Mouse (Mus musculus) gastrocnemius, adult 2 months (tissue): Measurements from ENCODE around the gene Stt3b. TPM values are rescaled to one million over a fixed set of nuclear protein-coding genes. Genes with fewer than 3 reads are reported as not detected.

Source experiments
- DNase-seq: peaks from one replicate; pipeline ENCODE4 v3.0.0; 2022
- H3K27ac ChIP-seq: fragments of 200-600 bp; 2 replicates; pipeline ENCODE4 v1.8.1; 2022; ENCODE audit warnings: mild to moderate bottlenecking
- H3K4me3 ChIP-seq: fragments of 200-600 bp; 2 replicates; pipeline ENCODE4 v1.8.1; 2022; ENCODE audit warnings: mild to moderate bottlenecking, moderate library complexity
- CTCF ChIP-seq: fragments of 200-600 bp; IDR thresholded peaks from 2 replicates; pipeline ENCODE4 v1.8.1; 2022; ENCODE audit warnings: antibody characterized with exemption, mild to moderate bottlenecking, moderate library complexity
- intact Hi-C: fragments of 180-260 bp; cut with DNase I; formaldehyde crosslinking; loops from one replicate; pipeline ENCODE4 v1.15.1; 2025
- total RNA-seq, 2 experiments: library from RNA; stranded (reverse); gene quantifications; 2 replicates each; pipeline ENCODE4 v1.2.3; 2021

Stt3b gene
- total RNA-seq, 2 experiments from 2014 or later: 66.0 to 96.1 TPM

DNA sequence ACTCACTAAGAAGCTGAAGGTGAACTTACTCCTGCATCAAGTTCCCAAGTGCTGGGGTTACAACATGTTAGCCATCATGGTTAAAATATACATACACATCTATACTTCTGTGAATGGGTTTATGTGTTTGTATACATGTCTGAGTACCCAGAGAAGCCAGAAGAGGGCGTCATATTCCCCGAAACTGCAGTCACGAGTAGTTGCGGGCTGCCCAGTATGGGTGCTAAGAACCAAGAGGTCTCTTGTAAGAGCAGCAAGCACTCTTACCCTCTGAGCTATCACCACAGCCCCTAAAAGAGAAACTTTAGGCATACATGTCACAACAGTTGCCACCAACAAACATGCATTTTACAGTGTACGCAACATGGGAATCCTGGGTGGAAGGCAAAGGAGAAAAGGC, 70.4 kb downstream of the Stt3b start:
- intact Hi-C loops: no loop called here
- H3K4me3 ChIP-seq: no peak overlapping the region
- TF ChIP-seq CTCF: no peak
- no peak overlapping the region for H3K27ac ChIP-seq
- no peak for DNase-seq

DNA sequence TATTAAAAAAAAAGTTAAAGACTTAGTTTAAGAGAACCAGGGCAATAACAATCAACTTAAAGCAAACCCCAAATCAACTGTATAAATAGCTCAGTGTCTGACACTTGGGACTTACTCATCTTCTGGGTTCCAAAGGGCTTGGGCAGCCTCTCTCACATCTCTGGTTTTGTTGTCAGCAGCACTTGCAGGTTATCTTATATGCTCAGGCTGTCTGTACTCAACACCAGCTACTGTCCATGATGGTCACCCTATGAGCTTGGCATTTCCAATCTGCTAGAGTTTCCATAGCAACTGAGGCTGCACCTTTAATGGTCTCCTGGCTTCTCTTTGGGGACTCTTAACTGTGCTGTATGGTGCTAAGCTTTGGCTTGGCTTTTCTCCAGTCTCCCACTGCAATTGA, 72.3 kb downstream of the Stt3b start:
- no peak for TF ChIP-seq CTCF
- intact Hi-C loops: no loop called here
- no peak for DNase-seq
- no peak overlapping the region for H3K27ac ChIP-seq
- H3K4me3 ChIP-seq: no peak overlapping the region

DNA sequence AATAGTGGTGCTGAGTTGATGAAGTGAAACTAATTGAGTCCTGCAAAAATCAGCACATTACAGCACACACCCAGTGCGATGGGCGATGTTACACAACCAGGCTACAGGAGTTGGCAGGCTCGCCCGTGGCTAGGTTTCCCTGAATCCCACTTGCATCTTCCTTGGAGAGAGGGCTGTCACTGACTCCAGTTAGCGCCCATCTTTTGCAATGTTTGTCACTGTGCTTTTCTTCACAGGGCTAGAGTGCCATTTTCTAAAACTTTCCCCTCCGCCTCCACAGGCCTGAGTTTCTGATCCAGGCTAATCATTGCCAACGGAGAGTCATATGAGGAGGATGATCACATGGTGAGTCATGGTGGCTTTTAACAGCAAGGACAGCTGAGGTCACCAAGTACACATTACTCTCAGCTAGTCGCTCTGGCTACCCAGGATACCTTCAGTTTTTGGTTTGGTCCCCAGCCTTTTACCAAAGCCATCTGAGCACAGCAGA, 73.8 kb downstream of the Stt3b start:
- no peak for TF ChIP-seq CTCF
- peak overlapping the region; percentile 82 for H3K27ac ChIP-seq
- intact Hi-C loops: no loop called here
- no peak overlapping the region for H3K4me3 ChIP-seq
- DNase-seq: peak; percentile 77

DNA sequence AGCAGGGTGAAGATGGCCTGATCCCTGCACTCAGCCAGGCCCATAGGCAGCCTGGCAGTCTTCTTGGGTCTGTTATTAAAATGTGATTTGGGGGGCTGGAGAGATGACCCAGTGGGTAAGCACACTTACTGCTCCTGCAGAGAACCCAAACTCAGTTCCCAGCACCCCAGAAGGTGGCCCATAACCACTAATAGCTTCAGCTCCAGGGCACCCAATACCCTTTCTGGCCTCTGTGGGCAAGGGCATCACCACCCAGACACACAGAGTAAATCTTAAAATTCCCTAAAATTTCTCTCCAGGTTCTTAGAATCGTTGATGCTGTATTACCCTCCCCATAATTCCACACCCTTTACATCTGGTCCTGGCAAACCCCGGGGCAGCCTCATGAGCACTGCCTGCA, 75.7 kb downstream of the Stt3b start:
- Histone ChIP-seq H3K27ac (no peak overlapping the region), H3K4me3 (no peak overlapping the region)
- intact Hi-C loops: no loop called here
- DNase-seq: no peak
- no peak for TF ChIP-seq CTCF

DNA sequence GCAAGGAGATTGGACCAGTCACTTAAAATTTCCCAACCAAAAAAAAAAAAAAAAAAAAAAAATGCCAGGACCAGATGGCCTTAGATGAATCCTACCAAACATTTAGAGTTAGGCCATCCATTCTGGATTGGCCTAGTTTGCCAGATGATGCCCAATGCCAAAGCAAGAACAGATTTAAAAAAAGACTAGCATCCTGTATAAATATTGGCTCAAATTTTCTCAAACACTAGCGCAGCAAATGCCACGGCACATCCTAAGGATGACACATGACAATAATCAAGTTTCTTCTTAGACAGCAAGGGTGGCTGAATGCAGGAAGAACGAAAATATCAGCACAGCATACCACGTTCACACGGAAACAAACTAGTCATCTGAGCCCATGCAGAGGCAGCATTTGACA, 76.5 kb downstream of the Stt3b start:
- Histone ChIP-seq H3K4me3 (no peak overlapping the region), H3K27ac (no peak overlapping the region)
- no peak for TF ChIP-seq CTCF
- intact Hi-C loops: no loop called here
- no peak for DNase-seq

DNA sequence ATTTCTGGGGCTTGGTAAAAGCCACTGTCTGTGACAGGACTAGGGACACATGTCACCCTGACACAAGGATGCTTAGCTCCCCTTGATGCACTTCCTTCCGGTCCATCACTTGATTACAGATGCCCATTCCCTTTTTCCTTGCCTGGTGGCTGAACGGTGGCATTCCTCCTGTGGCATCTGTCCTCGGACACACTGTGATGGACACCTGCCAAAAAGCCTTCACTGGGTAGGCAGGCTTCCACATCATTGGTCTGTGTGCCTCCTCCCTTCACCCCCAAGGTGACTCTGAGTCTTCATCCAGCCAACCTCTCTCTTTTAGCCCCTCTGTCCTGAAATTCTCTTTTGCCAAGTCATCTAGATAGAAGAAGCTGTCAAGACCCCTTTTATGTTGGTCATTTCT, 78.7 kb downstream of the Stt3b start:
- no peak for DNase-seq
- H3K27ac ChIP-seq: no peak overlapping the region
- intact Hi-C loops: no loop called here
- no peak for TF ChIP-seq CTCF
- no peak overlapping the region for H3K4me3 ChIP-seq

DNA sequence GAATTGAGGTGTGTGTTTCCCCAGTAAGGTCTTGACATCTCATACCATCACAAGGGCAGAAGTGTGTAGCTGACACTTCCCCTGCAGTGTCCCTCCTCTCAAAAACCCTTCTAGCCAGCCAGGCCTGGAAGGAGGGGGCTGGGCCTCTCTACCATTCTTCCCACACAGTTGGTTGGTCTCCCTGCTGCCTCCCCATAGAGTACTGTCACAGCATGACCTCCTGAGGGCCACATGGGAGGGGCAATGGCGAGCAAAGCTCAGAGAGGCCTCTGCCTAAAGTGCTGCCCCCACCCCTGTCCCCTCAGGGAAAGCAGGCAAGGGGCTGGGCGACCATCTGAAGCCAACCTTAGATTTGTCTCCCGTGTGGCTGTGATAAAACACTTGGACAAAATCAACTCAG, 80.1 kb downstream of the Stt3b start:
- Histone ChIP-seq H3K27ac (no peak overlapping the region), H3K4me3 (no peak overlapping the region)
- no peak for TF ChIP-seq CTCF
- no peak for DNase-seq
- intact Hi-C loops: no loop called here

DNA sequence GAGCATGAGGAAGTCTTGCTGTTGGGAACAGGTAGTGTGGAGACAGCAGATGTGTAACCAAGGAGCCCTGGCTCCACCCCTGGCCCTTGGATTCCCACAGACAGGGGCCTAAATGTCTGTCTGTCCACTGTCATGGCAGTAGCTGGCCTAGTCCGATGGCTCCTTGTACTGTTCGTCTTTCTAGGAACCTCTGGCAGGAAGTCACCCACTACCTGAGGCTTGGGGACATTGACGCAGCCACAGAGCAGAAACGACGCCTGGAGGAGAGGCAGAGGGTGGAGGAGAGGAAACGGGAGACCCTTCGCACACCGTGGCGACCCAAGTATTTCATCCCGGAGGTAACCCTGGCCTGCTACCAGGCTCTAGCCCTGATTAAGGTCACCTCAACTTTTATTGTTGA, 80.5 kb downstream of the Stt3b start:
- Histone ChIP-seq H3K4me3 (no peak overlapping the region), H3K27ac (no peak overlapping the region)
- intact Hi-C loops: no loop called here
- TF ChIP-seq CTCF: no peak
- no peak for DNase-seq

DNA sequence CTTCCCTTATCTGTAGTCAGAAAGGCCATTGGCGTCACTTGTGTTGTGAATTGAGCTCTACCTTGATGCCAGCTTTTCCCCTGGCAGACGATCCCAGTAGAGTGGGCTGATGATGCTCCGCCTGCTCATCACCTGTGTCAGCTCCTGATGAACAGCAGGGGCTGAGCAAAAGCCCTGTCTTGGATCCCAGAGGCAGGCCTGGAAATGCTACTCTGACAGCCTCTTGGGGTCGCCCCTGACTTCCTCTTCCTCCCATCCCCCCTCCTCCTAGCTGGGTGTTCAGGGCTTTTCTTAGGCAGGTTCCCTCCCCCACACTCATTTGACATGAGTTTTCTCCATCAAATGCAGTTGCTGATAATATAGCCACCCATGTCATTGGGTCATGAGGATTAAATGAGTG, 81.1 kb downstream of the Stt3b start:
- intact Hi-C loops: no loop called here
- H3K4me3 ChIP-seq: no peak overlapping the region
- DNase-seq: no peak
- H3K27ac ChIP-seq: no peak overlapping the region
- no peak for TF ChIP-seq CTCF

DNA sequence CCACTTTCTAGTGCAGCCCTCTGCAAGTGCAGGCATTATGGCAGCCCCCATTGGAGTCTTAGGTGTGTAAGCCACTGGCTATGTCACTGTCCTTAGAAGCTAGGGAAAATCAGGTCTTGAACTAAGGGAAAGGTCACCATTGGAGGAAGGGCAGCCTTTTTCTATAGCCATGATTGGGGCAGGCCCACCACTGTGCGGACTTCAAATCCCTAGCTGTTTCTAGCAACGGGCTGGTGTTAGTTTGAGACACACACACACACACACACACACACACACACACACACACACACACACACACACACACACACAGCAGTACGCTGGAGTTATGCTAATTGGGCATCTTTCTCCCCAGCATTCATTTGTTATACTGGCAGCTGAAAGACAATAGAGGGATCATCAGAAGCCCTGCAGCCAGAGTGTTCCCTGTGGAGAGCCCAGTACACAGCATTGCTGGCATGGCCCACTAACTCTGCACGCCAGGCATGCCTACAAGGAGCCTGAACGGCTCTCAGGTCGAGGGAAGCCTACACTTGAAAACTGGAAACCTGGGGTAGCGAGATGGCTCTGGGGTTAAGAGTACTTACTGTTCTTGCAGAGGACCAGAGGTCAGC, 85.4 kb downstream of the Stt3b start:
- intact Hi-C loops: no loop called here
- H3K27ac ChIP-seq: no peak overlapping the region
- no peak for DNase-seq
- no peak for TF ChIP-seq CTCF
- no peak overlapping the region for H3K4me3 ChIP-seq

DNA sequence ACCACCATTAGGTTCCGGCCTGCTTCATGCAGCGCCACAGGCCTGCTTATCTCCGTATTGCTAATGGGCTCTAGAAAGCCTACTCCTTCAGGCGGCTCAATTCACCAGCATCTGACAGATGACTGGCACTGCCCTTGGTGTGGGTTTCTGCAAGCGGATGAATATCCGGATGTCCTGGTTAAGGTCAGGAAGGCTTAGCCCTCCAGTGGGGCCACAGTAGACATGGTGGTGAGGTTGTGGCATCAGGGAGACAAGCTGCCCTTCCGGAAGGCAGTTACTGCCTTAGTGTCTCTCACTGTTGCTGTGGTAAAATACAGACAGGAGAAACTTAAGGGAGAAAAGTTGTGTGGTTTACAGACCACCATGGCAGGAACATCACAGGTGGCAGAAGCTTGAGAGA, 89.0 kb downstream of the Stt3b start:
- H3K27ac ChIP-seq: no peak overlapping the region
- intact Hi-C loops: no loop called here
- no peak for TF ChIP-seq CTCF
- no peak for DNase-seq
- no peak overlapping the region for H3K4me3 ChIP-seq

DNA sequence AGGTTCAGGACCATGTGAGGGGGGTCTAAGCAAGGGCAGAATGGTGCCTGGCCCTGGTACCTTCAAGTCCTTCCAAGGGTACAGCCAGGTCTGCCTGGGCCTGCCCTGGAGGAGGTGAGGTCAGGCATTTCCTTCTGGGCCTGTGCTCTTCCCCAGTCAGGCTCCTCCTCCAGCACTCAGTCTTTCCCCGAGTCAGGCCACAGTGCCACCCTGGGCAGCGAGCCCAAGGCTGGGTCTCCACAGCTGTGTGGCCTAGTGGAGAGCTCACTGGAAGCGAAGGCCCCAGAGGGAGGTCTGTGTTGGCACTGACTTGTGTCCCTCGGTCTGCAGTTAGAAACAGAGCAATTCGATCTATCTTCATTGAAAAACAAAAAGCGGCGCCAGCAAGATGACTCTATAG, 89.8 kb downstream of the Stt3b start:
- Histone ChIP-seq H3K4me3 (no peak overlapping the region), H3K27ac (no peak overlapping the region)
- no peak for DNase-seq
- TF ChIP-seq CTCF: no peak
- intact Hi-C loops: no loop called here

DNA sequence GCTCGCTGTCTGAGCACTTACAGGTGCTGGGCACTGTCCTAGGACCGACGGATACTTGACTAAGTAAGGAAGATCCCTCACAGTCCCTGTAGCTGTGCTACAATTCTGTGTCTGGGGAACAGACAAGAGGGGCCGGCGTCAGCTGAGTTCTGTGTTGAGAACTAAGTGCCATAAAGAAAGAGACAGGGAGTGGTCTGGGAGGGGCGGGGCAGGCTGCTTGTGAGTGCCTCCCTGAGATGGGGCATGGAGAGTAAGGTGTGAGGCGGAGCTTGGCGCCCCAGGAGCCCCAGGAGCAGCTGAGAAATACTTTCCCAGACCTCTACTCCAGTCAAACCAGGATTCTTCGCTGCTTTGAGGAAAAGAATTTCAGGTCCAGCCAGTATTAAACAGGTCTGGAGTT, 92.2 kb downstream of the Stt3b start:
- Histone ChIP-seq H3K4me3 (no peak overlapping the region), H3K27ac (no peak overlapping the region)
- DNase-seq: no peak
- TF ChIP-seq CTCF: no peak
- intact Hi-C loops: no loop called here

DNA sequence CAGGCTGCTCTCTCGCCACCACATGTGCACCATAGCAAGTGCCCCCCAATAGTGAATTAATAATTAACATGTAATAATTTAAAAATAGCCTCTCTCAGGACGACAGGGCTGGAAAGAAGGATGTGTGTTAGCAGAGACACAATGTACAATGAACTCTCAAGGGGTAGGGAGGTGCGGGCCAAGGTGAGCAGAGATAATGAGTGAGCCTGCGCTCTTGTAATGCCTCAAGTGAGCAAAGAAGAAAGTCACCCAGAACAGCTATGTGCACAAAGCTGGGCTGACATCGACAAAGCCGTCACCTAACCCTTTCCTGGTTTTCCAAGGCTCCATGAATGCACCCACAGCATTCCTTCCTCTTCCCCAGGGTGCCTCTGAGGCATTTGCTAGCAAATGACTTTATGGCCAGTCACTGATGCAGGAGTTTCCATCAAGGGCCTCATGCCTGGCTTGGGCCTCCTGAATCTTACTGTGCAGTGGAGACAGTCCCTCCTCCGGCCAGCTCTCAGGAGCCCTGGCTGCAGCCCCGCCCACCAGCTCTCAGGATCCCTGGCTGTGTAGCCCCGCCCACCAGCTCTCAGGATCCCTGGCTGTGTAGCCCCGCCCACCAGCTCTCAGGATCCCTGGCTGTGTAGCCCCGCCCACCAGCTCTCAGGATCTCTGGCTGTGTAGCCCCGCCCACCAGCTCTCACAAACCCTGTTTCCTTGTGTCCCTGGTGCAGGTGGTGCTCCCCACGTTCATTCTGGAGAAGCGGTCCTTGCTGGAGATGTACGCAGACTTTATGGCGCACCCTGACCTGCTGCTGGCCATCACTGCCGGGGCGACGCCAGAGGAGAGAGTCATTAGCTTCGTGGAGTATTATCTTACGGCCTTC, 94.2 kb downstream of the Stt3b start:
- Histone ChIP-seq H3K27ac (no peak overlapping the region), H3K4me3 (no peak overlapping the region)
- TF ChIP-seq CTCF: no peak
- DNase-seq: no peak
- intact Hi-C loops: no loop called here
